Mouse (Mus musculus) hindbrain, embryonic 11.5 days (tissue): ENCODE data around the gene Catsper2. TPM values are rescaled to one million over a fixed set of nuclear protein-coding genes. Genes with fewer than 3 reads are reported as not detected.

ENCODE experiments used
- ATAC-seq: fragments of 200-750 bp; cut with Nextera tagmentation; 2 replicates; pipeline ENCODE4 v1.8.0; 2017; ENCODE audit warnings: mild to moderate bottlenecking, moderate TSS enrichment, moderate library complexity; ENCODE audit not compliant: low FRiP score
- DNase-seq: peaks from one replicate; pipeline ENCODE4 v3.0.0-alpha.2; 2015; ENCODE audit warnings: low spot score
- H3K27ac ChIP-seq: fragments of 300-500 bp; sonication (generic); 2 replicates; pipeline ENCODE4 v1.5.1; 2014; ENCODE audit warnings: mild to moderate bottlenecking, low read depth, low read length
- H3K27me3 ChIP-seq: fragments of 300-500 bp; sonication (generic); 2 replicates; pipeline ENCODE4 v1.6.1; 2014; ENCODE audit warnings: mild to moderate bottlenecking, low read length, moderate library complexity, mixed read lengths; ENCODE audit not compliant: control insufficient read depth, insufficient read depth
- H3K36me3 ChIP-seq: fragments of 300-500 bp; sonication (generic); 2 replicates; pipeline ENCODE4 v1.6.1; 2014; ENCODE audit warnings: mild to moderate bottlenecking, low read length, moderate library complexity, mixed read lengths; ENCODE audit not compliant: control insufficient read depth, insufficient read depth
- H3K4me1 ChIP-seq: fragments of 300-500 bp; sonication (generic); replicated peaks from 2 replicates; pipeline ENCODE4 v1.6.1; 2014; ENCODE audit warnings: low read length, mixed read lengths; ENCODE audit not compliant: control insufficient read depth, insufficient read depth
- H3K4me2 ChIP-seq: fragments of 300-500 bp; sonication (generic); replicated peaks from 2 replicates; pipeline ENCODE4 v1.6.1; 2014; ENCODE audit warnings: mild to moderate bottlenecking, low read depth, low read length
- H3K4me3 ChIP-seq: fragments of 300-500 bp; sonication (generic); 2 replicates; pipeline ENCODE4 v1.5.1; 2014; ENCODE audit warnings: low read depth, low read length
- H3K9ac ChIP-seq: fragments of 300-500 bp; sonication (generic); 2 replicates; pipeline ENCODE4 v1.6.1; 2014; ENCODE audit warnings: low read depth, low read length
- H3K9me3 ChIP-seq: fragments of 300-500 bp; sonication (generic); 2 replicates; pipeline ENCODE4 v1.6.1; 2016; ENCODE audit warnings: low read length; ENCODE audit not compliant: control insufficient read depth
- whole genome bisulfite sequencing: fragments of 180-500 bp; shearing (Covaris S2); extraction: QIAGEN DNeasy Blood & Tissue Kit; methylation state at CpG from one replicate; pipeline ENCODE4 v1.1.7; 2014; 5-methylcytosine and 5-hydroxymethylcytosine counted together
- polyA plus RNA-seq: library from polyadenylated mRNA; unstranded; fragments of >200 nt; fragmentation: Nextera tagmentation; extraction: Ambion mirVana; gene quantifications from 2 replicates; pipeline ENCODE4 v1.2.1, GENCODE M21; 2014

Catsper2 gene
- polyA plus RNA-seq: 1.9 and 2.7 TPM in 2 replicates

- H3K9ac ChIP-seq: peak within 1 kb of the TSS; percentile 91
- H3K27me3 ChIP-seq: no peaks in the 10 kb centered on the region
- no peaks in the 10 kb centered on the region for H3K36me3 ChIP-seq
- H3K4me1 ChIP-seq: peaks cover 3% of the 10 kb centered on the region; the same call in 1 of the 2 replicates
- under 1% methylated on average over 65 of the region's 68 CpGs for WGBS
- H3K9me3 ChIP-seq: no peaks in the 10 kb centered on the region
- H3K4me3 ChIP-seq: peak within 1 kb of the TSS; percentile 80
- peak within 1 kb of the TSS; percentile 45 for H3K4me2 ChIP-seq
- peak within 1 kb of the TSS; percentile 90 for H3K27ac ChIP-seq
- peak; percentile 96 for DNase-seq
- ATAC-seq: peak; percentile 99
Observed at GRCm38 (mm10) chr2:121413387-121414042, at the start of gene Catsper2, which contains the start of gene Pdia3. Gene Catsper2, minus strand, starts transcription at chr2:121413792. Gene Pdia3, plus strand, starts transcription at chr2:121413775.

- WGBS: 72% methylated on average over 2 of the region's 2 CpGs
- Histone ChIP-seq H3K4me2 (no peak overlapping the region), H3K36me3 (no peaks in the 10 kb centered on the region), H3K4me1 (no peaks in the 10 kb centered on the region), H3K27ac (no peak overlapping the region), H3K9me3 (no peaks in the 10 kb centered on the region), H3K4me3 (no peak overlapping the region), H3K27me3 (no peaks in the 10 kb centered on the region), H3K9ac (no peak overlapping the region)
- DNase-seq (no peak), ATAC-seq (no peak)
Observed at GRCm38 (mm10) chr2:121460071-121460470, 46.5 kb upstream of the Catsper2 start.

GRCm38 (mm10) chr2:121456692-121457642, 43.4 kb upstream of the Catsper2 start, which contains the start of gene Serinc4:
Gene Serinc4, minus strand, starts transcription at chr2:121456781.
- 5% methylated on average over 41 of the region's 41 CpGs for WGBS
- DNase-seq: peak; percentile 88
- Histone ChIP-seq H3K4me2 (peak within 1 kb of the TSS; percentile 54), H3K9me3 (no peaks in the 10 kb centered on the region), H3K27me3 (no peaks in the 10 kb centered on the region), H3K27ac (peak within 1 kb of the TSS; percentile 56; the same call in 1 of the 2 replicates), H3K4me3 (peak within 1 kb of the TSS; percentile 83), H3K4me1 (no peaks in the 10 kb centered on the region), H3K9ac (peak within 1 kb of the TSS; percentile 77), H3K36me3 (no peaks in the 10 kb centered on the region)
- ATAC-seq: peak; percentile 92

GRCm38 (mm10) chr2:121455534-121455933, 41.9 kb upstream of the Catsper2 start:
- H3K4me2 ChIP-seq: no peak overlapping the region
- ATAC-seq (no peak), DNase-seq (no peak)
- H3K9ac ChIP-seq: no peak overlapping the region; the same call in 1 of the 2 replicates
- H3K4me3 ChIP-seq: no peak overlapping the region
- H3K36me3 ChIP-seq: no peaks in the 10 kb centered on the region; the same call in 1 of the 2 replicates
- 80% methylated on average over 5 of the region's 5 CpGs for WGBS
- H3K27me3 ChIP-seq: no peaks in the 10 kb centered on the region
- H3K27ac ChIP-seq: no peak overlapping the region
- no peaks in the 10 kb centered on the region for H3K9me3 ChIP-seq
- H3K4me1 ChIP-seq: 0 out of 2 replicates have a peak, but pooled peaks cover 2% of the 10 kb centered on the region

- Histone ChIP-seq H3K27ac (no peak overlapping the region), H3K4me3 (no peak overlapping the region), H3K9me3 (no peaks in the 10 kb centered on the region), H3K4me1 (0 out of 2 replicates have a peak, but pooled peaks cover 2% of the 10 kb centered on the region), H3K27me3 (no peaks in the 10 kb centered on the region), H3K9ac (no peak overlapping the region), H3K36me3 (no peaks in the 10 kb centered on the region; the same call in 1 of the 2 replicates), H3K4me2 (no peak overlapping the region)
- 86% methylated on average over 6 of the region's 6 CpGs for WGBS
- ATAC-seq (no peak), DNase-seq (no peak)
Observed at GRCm38 (mm10) chr2:121453917-121454316, 40.3 kb upstream of the Catsper2 start.

- Histone ChIP-seq H3K36me3 (no peaks in the 10 kb centered on the region; the same call in 1 of the 2 replicates), H3K27ac (no peak within 1 kb of the TSS), H3K4me1 (0 out of 2 replicates have a peak, but pooled peaks cover 2% of the 10 kb centered on the region), H3K9ac (no peak within 1 kb of the TSS), H3K27me3 (no peaks in the 10 kb centered on the region), H3K4me2 (no peak within 1 kb of the TSS), H3K9me3 (no peaks in the 10 kb centered on the region), H3K4me3 (no peak within 1 kb of the TSS)
- ATAC-seq: no peak
- no peak for DNase-seq
- WGBS: 87% methylated on average over 4 of the region's 4 CpGs
Observed at GRCm38 (mm10) chr2:121452990-121453389, 39.4 kb upstream of the Catsper2 start, which contains the start of gene Hypk. Gene Hypk, plus strand, starts transcription at chr2:121453290.

GRCm38 (mm10) chr2:121452361-121452760, 38.8 kb upstream of the Catsper2 start:
- 90% methylated on average over 4 of the region's 4 CpGs for WGBS
- Histone ChIP-seq H3K4me3 (no peak overlapping the region), H3K9me3 (no peaks in the 10 kb centered on the region), H3K27ac (no peak overlapping the region), H3K36me3 (no peaks in the 10 kb centered on the region; the same call in 1 of the 2 replicates), H3K9ac (no peak overlapping the region), H3K4me2 (no peak overlapping the region), H3K4me1 (0 out of 2 replicates have a peak, but pooled peaks cover 2% of the 10 kb centered on the region), H3K27me3 (no peaks in the 10 kb centered on the region)
- no peak for DNase-seq
- no peak for ATAC-seq

GRCm38 (mm10) chr2:121450093-121450492, 36.5 kb upstream of the Catsper2 start:
- no peak for DNase-seq
- peak overlapping the region; percentile 91 for H3K27ac ChIP-seq
- H3K4me3 ChIP-seq: peak overlapping the region; percentile 94

More at GRCm38 (mm10) chr2:121450093-121450492, 36.5 kb upstream of the Catsper2 start:
- peak overlapping the region; percentile 82 for H3K4me2 ChIP-seq
- no peaks in the 10 kb centered on the region for H3K27me3 ChIP-seq
- 0 out of 2 replicates have a peak, but pooled peaks have one; percentile 4 for ATAC-seq
- peak overlapping the region; percentile 96 for H3K9ac ChIP-seq
- H3K36me3 ChIP-seq: no peaks in the 10 kb centered on the region; the same call in 1 of the 2 replicates
- 2% methylated on average over 7 of the region's 7 CpGs for WGBS
- 0 out of 2 replicates have a peak, but pooled peaks cover 2% of the 10 kb centered on the region for H3K4me1 ChIP-seq
- no peaks in the 10 kb centered on the region for H3K9me3 ChIP-seq
